Mouse (Mus musculus): ENCODE results near the gene Comp.

Gene Comp

DNA sequence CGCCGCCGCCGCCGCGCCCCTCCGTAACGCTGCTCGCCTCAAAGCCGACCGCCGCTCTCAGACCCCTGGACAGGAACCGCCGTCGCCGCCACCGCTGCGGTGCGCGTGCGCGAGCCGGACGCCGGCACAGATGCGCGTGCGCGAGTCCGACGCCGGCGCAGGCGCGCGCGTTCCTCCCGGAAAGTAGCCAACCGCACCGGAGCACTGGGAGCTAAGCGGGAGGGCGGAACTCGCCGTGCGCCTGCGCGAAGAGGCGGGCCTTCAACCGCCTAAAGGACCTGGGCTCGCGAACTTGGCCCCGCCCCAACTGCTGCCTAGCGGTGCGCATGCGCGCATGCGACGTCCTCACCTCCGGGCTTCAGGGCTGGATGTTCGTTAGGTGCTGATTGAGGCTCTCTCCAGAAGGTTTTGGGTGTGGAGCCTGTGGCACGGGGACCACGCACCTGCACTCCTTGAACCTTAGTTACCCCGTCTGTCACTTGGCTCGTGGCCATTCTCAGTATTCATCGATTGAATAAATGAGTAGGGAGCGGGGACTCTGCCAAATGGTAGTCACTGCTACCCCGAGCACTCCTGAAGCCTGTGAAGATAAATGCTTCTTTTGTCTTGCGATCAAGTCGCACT, 20.1 kb upstream of the Comp start, which contains the start of gene Upf1:
Gene Upf1 (minus strand): TSS at position 85 of the 624 bp plus-strand sequence.
- DNase-seq = peak; percentile 99

GRCm38 (mm10) chr8:70354004-70354403, 19.4 kb upstream of the Comp start:
- DNase-seq = no peak

DNA sequence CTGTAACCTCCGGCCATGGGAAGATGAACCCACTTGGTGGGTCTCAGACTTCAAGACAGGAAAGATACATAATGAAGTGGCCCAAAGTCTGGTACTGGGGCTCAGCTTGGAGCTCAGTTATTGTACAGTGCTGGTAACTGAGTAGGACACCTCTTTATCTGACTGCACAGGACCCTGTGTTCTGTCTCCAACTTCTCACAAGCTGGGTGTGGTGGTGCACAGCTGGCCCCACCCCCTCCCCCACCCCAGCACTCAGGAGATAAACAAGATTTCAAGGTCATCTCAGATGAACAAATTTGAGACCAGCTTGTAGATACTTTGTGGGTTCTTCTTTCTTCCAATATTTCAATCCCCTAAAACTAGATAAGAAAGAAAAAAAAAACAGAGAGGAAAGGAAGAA, 17.2 kb upstream of the Comp start:
- no peak for DNase-seq

DNA sequence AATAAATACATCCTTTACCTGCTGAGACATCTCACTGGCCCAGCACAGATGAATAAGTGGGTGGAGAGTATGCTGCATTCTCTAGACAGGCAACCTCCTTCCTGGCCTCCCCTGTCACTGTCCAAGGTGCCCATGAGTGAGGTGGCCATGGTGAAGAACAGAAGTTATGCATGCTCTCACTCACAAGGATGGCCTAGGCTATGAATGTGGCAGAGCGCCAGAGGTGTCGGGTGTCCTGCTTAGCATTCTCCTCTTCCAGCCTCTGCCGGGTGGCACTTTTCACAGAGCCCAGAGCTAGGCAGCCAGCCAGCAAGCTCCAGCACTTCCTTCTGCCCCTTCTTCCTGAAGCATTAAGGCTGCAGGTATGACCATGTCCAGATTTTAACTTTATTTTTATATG, 13.9 kb upstream of the Comp start:
- DNase-seq = peak; percentile 37

GRCm38 (mm10) chr8:70360769-70361168, 12.6 kb upstream of the Comp start:
- peak; percentile 43 for DNase-seq

GRCm38 (mm10) chr8:70361484-70362032, 11.8 kb upstream of the Comp start:
- no peak for DNase-seq

DNA sequence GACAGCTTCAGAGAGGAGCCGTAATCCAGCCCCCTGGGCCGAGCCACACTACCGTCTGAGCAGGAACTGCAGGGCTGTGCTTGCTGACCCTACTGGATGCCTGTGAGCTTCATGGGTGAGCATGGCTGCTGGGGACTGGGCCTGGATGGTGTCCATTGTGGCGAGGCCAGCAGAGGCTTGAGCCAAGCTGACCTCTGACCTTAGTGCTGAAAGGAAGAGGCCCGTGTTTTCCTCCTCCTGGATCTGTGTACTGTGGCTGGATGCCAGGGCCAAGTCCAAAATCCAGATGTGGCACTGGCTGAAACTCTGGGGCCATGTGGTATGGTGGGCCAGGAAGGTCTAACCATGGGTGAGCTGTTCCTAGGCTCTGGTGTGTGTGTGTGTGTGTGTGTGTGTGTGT, 9.3 kb upstream of the Comp start:
- no peak for DNase-seq

GRCm38 (mm10) chr8:70366588-70366987, 6.8 kb upstream of the Comp start:
- no peak for DNase-seq

DNA sequence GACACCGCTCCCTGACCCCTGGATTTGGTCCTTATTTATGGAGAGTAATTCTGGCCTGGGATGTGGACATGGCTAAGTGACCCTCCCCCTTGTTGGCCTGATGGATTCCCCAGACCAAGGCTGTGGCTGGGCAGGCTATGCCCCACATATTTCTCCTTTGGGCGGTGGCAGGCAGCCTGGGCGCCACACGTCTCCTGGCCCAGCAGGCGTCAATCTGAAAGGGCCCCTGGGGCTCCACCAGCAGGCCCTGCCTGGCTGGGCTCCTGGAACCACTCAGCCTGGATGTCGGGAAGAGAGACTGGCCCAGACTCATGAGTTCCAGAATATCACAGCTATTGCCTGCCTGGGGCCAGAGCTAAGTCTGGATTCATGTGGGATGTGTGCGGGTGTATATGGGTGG, 2.9 kb upstream of the Comp start:
- DNase-seq = no peak

DNA sequence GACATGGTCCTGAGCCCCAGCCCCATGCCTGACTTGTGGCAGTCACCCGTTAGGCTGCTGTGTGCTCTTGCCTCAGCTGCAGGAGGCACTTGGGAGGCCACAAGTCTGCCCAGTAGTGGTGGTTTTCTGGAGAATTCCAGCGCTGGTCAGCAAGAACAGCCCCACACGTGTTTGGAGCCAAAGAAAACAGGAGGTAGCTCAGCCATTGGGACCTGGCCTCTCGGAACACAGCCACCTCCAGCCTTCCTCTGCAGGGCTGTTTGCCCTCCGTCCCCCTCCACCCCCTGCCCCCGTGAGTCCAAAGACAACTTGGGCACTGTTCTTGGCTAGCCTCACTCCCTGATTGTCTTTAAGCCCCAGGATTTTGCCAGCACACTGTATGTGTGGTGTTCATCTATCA, 1.4 kb upstream of the Comp start:
- no peak for DNase-seq

DNA sequence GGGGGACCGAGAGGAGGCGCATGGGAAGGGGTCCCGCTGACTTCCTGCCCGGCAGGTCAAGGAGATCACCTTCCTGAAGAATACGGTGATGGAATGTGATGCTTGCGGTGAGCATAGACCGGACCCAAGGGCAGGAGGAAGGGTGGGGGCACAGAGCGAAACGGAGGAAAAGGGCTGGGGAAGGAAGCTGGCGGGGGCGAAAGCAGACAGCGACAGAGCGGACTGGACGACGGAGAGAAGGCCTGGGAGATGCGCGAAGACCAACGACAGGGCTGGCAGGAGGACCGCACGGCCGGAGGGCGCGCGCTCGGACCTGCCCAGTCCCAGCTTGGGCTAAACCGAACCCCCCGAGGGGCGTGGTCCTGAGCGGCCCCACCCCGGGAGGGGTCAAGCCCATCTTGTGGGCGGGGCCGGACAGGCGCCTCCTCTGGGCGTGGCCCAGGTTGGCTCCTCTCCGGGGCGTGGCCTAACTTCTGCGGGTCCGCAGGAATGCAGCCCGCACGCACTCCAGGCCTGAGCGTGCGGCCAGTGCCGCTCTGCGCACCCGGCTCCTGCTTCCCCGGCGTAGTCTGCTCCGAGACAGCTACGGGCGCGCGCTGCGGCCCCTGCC, 1.1 kb downstream of the Comp start:
- peak; percentile 78 for DNase-seq

GRCm38 (mm10) chr8:70375212-70375859, 2.0 kb downstream of the Comp start:
- peak; percentile 23 for DNase-seq

DNA sequence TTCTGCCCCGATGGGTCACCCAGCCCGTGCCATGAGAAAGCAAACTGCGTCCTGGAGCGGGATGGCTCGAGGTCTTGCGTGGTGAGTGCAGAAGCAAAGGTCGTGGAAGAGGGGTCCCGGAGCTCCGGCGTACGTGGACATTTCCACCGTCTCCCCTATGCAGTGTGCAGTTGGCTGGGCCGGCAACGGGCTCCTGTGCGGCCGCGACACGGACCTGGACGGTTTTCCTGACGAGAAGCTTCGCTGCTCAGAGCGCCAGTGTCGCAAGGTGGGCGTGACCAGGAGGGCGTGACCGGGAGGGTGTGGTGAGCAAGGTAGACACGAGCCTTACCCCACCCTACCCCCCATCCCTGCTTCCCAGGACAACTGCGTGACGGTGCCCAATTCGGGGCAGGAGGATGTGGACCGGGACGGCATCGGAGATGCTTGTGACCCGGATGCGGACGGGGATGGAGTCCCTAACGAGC, 3.0 kb downstream of the Comp start:
- no peak for DNase-seq

DNA sequence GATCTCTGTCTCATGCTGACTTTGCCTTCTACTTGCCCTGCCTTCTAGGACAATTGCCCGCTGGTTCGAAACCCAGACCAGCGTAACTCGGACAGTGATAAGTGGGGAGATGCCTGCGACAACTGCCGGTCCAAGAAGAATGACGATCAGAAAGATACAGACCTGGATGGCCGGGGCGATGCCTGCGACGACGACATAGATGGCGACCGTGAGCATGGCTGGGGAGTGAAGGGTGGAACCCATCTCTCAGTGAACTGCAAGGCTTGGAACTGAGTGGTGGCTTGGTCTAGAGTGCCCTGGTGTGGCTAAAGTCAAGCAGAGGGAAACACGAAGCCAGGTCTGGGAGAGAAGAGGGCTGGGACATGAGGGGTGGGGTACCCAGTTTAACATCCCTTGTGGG, 3.7 kb downstream of the Comp start:
- DNase-seq = peak; percentile 11

DNA sequence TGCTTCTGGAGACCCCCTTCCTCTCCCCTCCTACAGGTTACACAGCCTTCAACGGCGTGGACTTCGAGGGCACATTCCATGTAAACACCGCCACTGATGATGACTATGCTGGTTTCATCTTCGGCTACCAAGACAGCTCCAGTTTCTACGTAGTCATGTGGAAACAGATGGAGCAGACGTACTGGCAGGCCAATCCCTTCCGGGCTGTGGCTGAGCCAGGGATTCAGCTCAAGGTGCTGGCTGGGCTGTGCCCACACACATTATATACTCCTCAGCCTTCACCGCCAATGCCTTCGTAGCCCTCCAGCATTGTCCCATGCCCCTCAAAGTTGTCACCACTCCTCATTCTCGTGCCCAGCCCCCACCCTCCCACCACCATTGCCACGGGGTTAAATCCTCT, 6.7 kb downstream of the Comp start:
- DNase-seq = no peak

DNA sequence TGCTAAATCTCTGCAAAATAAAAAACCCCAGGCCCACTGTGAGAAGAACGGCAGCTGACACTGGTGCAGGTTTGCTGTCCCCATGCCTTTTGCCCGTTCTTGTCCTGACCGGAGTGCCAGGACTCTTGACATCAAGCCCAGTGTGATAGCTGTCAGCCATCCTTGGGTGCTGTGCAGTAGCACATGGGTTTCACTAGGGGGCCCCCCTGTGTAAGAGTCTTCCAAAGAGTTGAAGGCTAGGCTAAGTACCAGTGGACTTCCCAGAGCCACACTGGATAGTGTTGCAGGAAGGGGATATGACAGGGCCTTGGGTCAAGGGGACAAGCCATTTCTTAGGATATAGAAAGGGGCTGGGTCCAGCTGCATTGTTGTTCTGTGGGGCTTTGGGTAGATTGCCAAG, 9.9 kb downstream of the Comp start:
- peak; percentile 81 for DNase-seq

GRCm38 (mm10) chr8:70389678-70390077, 16.3 kb downstream of the Comp start:
- DNase-seq = no peak

DNA sequence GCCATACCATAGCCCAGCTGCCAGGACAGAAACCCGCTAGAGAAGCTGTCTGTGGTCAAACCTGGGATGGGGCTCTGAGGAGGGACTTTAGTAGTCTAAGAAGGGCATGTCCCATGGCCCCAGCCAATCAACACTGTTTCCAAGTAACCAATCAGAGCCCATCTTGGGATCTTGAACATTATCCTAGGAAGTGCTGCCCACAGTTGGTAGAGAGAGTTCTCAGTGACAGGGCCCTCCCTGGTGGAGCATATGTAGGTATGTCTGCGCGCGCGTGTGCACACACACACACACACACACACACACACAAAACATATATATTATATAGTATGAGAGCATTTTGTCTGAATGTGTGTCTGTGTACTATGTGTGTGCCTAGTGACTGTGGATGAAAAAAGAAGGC, 19.7 kb downstream of the Comp start:
- no peak for DNase-seq

DNA sequence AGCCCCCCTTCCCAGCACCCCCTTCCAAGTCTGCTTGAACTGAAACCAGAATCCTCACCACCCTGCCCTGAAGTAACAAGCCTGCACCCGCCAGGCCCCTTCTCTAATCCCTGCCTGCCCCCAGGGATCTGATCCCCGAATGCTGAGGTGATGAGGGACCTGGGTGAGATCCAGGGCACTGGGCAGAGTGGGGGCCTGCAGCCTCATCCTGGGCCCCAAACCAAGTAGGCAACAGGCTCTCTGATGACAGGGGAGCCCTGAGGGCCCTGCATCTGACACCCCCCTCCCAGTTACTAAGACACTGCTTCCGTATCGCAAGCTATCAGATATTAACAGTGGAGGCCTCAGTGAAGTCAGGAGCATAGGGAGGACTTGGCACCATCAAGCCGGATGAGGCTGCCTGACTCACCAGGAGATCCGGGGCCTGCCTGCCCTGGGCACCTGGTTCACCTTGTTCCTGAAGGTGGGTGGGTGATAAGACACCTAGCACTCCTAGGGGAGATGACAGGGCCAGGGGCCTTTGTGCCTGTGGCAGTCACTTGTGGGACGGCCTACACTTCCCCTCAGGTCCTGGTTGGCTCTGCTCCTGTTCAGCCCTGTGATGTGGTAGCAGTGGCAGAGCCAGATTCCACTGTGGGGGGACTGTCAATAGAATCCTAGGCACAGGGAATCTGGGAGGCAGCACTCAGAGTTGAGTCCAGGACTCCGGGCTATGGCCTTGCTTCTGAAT, 21.1 kb downstream of the Comp start:
- no peak for DNase-seq

DNA sequence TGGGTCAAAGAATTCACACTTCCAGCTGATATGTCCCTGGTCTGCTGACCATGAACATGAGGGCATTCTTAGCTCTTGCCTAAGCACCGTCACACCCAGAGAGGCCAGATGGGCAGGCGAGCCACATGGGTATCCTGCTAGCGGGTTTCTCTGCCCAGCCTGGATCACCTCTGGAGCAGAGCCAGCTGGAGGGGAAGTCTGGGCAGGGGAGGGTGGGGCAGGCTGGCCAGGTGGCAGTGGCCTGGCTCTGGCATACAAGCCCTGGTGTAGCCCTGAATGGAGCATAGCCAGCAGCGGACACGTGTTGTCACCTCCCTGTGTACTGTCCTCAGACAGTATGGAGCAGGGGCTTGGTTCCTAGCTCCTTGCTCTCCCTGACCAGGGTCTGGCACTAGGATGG, 22.3 kb downstream of the Comp start:
- DNase-seq = peak; percentile 27

- DNase-seq = no peak
Measured at GRCm38 (mm10) chr8:70396184-70396583, 22.8 kb downstream of the Comp start.

- DNase-seq = no peak
Measured at GRCm38 (mm10) chr8:70397611-70398563, 24.5 kb downstream of the Comp start.

Measured in retina, postnatal 1 day (tissue).